Mouse (Mus musculus) midbrain, postnatal 0 days (tissue): ENCODE data around the gene Pafah1b3. TPM values are rescaled to one million over a fixed set of nuclear protein-coding genes. Genes with fewer than 3 reads are reported as not detected.
A peak's percentile ranks its signal among the peaks of the same experiment; 100 is the strongest.

Source experiments
- ATAC-seq: fragments of 200-750 bp; cut with Nextera tagmentation; 2 replicates; pipeline ENCODE4 v1.8.0; 2017; ENCODE audit warnings: moderate number of reproducible peaks, mild to moderate bottlenecking, moderate TSS enrichment, moderate library complexity; ENCODE audit not compliant: low FRiP score
- DNase-seq: peaks from one replicate; pipeline ENCODE4 v3.0.0-alpha.2; 2015; ENCODE audit warnings: low spot score
- H3K27ac ChIP-seq: fragments of 300-500 bp; sonication (generic); 2 replicates; pipeline ENCODE4 v1.5.1; 2014; ENCODE audit warnings: low read depth, mild to moderate bottlenecking, low read length, mixed read lengths
- H3K27me3 ChIP-seq: fragments of 300-500 bp; sonication (generic); 2 replicates; pipeline ENCODE4 v1.6.1; 2014; ENCODE audit warnings: low read length, control low read depth, mixed read lengths; ENCODE audit not compliant: insufficient read depth
- H3K36me3 ChIP-seq: fragments of 300-500 bp; sonication (generic); 2 replicates; pipeline ENCODE4 v1.6.1; 2014; ENCODE audit warnings: low read length, control low read depth, mixed read lengths; ENCODE audit not compliant: insufficient read depth
- H3K4me1 ChIP-seq: fragments of 300-500 bp; sonication (generic); 2 replicates; pipeline ENCODE4 v1.6.1; 2014; ENCODE audit warnings: mild to moderate bottlenecking, control low read depth, antibody characterized with exemption, low read length, mixed read lengths; ENCODE audit not compliant: insufficient read depth
- H3K4me2 ChIP-seq: fragments of 300-500 bp; sonication (generic); 2 replicates; pipeline ENCODE4 v1.6.1; 2014; ENCODE audit warnings: low read depth, mild to moderate bottlenecking, low read length, mixed read lengths; ENCODE audit not compliant: poor library complexity, severe bottlenecking
- H3K4me3 ChIP-seq: fragments of 300-500 bp; sonication (generic); 2 replicates; pipeline ENCODE4 v1.5.1; 2014; ENCODE audit warnings: low read depth, mild to moderate bottlenecking, low read length, moderate library complexity
- H3K9ac ChIP-seq: fragments of 300-500 bp; sonication (generic); replicated peaks from 2 replicates; pipeline ENCODE4 v1.6.1; 2014; ENCODE audit warnings: mild to moderate bottlenecking, low read length, moderate library complexity, mixed read lengths; ENCODE audit not compliant: poor library complexity, severe bottlenecking
- H3K9me3 ChIP-seq: fragments of 300-500 bp; sonication (generic); 2 replicates; pipeline ENCODE4 v1.6.1; 2016; ENCODE audit warnings: low read length, control low read depth
- CTCF ChIP-seq: IDR thresholded peaks from 2 replicates; pipeline ENCODE4 v1.5.1; 2016; ENCODE audit warnings: antibody characterized with exemption, mild to moderate bottlenecking
- WGBS: fragments of 180-500 bp; shearing (Covaris S2); extraction: QIAGEN DNeasy Blood & Tissue Kit; methylation state at CpG from one replicate; pipeline ENCODE4 v1.1.7; 2014; 5-methylcytosine and 5-hydroxymethylcytosine counted together
- polyA plus RNA-seq: library from polyadenylated mRNA; unstranded; fragments of >200 nt; fragmentation: Nextera tagmentation; extraction: Ambion mirVana; gene quantifications from 2 replicates; pipeline ENCODE4 v1.2.1, GENCODE M21; 2015
- total RNA-seq: library from RNA; depleted of rRNA; stranded (reverse); fragments of >200 nt; gene quantifications from 2 replicates; pipeline ENCODE4 v1.2.3, GENCODE M21; 2014

Pafah1b3 gene
- total and polyA plus RNA-seq, 2 experiments from 2014 or later, result 604 to 661 TPM

DNA sequence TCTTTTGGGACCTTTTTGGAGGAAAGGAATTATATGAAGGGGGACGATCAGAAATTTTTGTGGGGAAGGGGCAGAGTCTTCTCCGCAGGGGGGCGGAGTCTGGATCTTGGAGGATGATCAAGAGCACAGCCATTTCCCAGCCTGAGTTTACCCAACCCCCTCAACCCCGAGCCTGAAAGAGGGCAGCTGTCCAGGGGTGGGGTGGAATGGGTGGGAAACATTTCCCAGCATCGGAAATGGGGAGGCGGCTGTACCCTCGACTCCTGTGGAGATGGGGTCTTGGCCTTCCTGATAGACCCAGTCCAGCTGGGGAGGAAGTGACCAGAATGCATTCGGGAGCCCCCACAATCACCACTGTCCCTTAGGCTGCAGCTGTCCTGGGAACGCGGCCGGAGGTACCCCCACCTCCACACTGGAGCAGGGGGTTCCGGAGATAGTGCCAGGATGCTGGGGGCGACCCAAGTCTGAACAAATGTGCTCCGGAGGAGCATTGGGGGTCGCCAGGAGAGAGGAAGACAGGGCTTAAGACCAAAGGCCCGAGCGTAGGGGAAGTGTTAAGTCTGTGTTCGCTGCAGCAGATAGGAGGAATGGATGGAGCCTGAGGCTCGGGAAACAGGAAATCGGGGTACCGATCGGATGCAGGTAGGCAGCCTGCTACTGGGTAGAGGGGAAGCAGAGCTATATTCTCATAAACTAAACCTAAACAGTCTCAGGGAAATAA lies 46.6 kb downstream of the Pafah1b3 start:
- TF ChIP-seq CTCF, result 0 out of 2 replicates have a peak, but pooled peaks have one; percentile 2
- peaks cover 28% of the 10 kb centered on the region; the same call in 1 of the 2 replicates for H3K4me1 ChIP-seq
- ATAC-seq (0 out of 2 replicates have a peak, but pooled peaks have one; percentile 11), DNase-seq (peak; percentile 56)
- peak overlapping the region; percentile 74 for H3K9ac ChIP-seq
- H3K4me3 ChIP-seq, result peak overlapping the region; percentile 83
- peak overlapping the region; percentile 44 for H3K27ac ChIP-seq
- WGBS, result 3% methylated on average over 22 of the region's 22 CpGs
- peak overlapping the region; percentile 99 for H3K4me2 ChIP-seq
- no peaks in the 10 kb centered on the region for H3K27me3 ChIP-seq
- H3K36me3 ChIP-seq, result no peaks in the 10 kb centered on the region
- H3K9me3 ChIP-seq, result no peaks in the 10 kb centered on the region

DNA sequence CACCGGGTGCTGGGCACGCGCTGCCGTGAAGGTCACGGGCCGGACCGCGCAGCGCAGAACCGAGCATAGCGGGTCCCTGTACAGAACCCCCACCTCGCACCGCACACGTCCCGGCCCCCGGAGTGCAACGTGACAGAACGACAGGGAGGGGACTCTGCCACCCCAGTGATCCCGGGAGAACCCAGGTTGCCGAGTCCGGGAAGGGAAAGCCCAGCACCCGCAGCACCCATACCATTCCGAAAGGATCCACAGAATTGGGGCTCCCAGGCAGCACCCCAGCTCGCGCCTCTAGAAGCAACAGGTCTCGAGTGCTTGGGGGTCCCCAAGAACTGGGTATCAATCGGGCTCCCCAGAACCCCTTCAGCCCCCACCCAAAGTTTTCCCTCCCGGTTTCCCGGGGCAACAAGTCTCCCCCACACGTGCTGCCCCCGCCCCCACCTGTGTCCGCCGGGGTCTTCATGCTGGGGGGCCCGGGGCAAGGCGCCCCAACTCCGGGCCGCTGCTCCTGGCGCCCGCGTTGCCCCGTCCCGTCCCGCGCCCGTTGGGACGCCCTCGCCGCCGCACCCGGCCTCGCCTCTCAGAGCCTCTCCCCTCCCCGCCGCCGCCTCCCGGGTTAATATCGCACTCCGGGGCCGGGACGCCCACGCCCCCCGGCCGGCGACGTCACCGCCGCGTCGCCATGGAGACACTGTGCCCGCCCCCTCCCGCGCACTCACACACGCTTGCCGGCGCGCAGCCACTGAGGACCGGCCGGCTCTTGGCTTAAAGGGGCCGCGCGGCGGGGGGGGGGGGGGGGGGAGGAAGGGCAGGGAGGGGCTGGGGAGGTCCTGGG lies 47.4 kb downstream of the Pafah1b3 start, which contains the start of gene Erf:
Erf (minus strand) TSS at position 621 of the 832 bp plus-strand sequence.
- WGBS, result under 1% methylated on average over 64 of the region's 81 CpGs
- ATAC-seq, result peak; percentile 82
- no peaks in the 10 kb centered on the region for H3K27me3 ChIP-seq
- H3K9me3 ChIP-seq, result no peaks in the 10 kb centered on the region
- H3K27ac ChIP-seq, result peak within 1 kb of the TSS; percentile 79
- peak within 1 kb of the TSS; percentile 83 for H3K4me3 ChIP-seq
- peaks cover 28% of the 10 kb centered on the region; the same call in 1 of the 2 replicates for H3K4me1 ChIP-seq
- peak within 1 kb of the TSS; percentile 74 for H3K9ac ChIP-seq
- peak; percentile 89 for DNase-seq
- H3K4me2 ChIP-seq, result peak within 1 kb of the TSS; percentile 99
- no peaks in the 10 kb centered on the region for H3K36me3 ChIP-seq
- TF ChIP-seq CTCF, result no peak

DNA sequence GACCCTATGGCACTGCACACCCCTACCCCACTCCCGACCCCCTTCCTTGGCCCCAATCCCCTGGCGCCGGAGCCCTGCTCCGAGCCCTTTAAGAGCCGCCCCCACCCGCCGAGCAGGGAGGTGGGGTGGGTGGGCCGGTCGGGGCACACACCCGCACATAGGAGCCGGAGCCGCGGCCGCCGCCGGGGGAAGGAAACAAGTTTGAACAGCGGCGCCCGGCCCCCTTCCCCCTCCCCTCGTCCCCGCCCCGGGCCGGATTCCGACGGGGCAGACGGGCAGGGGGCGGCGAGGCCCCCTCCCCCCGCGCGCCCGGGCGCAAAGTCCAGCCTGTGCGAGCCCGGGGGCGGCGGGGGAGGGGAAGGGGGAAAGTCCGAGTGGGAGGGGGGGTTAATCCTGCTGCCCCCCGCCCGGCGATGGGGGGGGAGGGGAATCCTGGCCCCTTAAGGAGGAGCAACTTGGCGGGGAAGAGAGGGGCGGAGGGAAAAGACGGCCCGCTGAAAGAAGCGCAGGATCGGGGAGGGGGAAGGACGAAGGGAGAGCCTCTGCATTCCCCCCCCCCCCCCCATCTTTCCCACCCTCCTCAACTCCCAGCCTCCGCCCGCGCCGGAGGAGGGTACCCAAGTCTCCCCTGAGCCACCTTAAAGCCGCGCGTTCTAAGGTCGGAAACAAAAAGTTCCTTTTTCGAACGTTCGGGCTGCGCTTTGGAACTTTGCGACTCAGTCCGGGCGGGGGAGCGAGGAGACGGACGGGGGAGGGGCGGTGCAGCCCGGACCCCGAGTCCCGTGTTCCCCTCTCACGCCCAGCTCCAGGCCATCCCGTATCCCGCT lies 48.3 kb downstream of the Pafah1b3 start:
- Histone ChIP-seq H3K27me3 (no peaks in the 10 kb centered on the region), H3K36me3 (no peaks in the 10 kb centered on the region), H3K4me2 (peak overlapping the region; percentile 99), H3K9ac (peak overlapping the region; percentile 74), H3K4me1 (peaks cover 28% of the 10 kb centered on the region; the same call in 1 of the 2 replicates), H3K9me3 (no peaks in the 10 kb centered on the region), H3K27ac (peak overlapping the region; percentile 79), H3K4me3 (peak overlapping the region; percentile 83)
- WGBS, result under 1% methylated on average over 38 of the region's 73 CpGs
- TF ChIP-seq CTCF, result no peak
- ATAC-seq, result peak; percentile 25; the same call in 1 of the 2 replicates
- peak; percentile 72 for DNase-seq

DNA sequence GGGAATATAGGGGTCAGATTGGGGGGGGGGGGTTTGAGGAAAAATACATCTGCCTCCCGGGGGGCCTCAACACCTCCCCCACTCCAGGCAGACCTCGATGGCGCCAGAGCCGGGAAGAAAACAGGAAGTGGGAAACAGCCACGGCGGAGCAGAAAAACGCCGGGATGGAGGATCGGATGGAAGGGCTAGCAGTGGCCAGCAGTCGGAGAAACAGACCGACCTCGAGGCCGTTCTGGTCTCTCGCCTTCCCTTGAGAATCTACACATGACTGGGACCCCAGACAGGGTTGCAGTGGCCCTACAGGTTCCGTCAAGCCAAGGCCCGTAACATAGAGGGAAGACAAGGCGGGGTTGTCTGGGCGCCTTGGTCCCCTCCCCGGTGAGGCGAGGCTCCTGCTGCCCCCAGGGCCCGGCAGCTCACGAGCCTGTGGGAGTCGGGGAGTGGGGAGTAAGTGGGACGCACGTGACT lies 48.9 kb downstream of the Pafah1b3 start:
- Histone ChIP-seq H3K9me3 (no peaks in the 10 kb centered on the region), H3K27ac (peak overlapping the region; percentile 79), H3K4me2 (peak overlapping the region; percentile 99), H3K9ac (peak overlapping the region; percentile 74), H3K36me3 (no peaks in the 10 kb centered on the region), H3K27me3 (no peaks in the 10 kb centered on the region), H3K4me3 (peak overlapping the region; percentile 83), H3K4me1 (peaks cover 28% of the 10 kb centered on the region; the same call in 1 of the 2 replicates)
- ATAC-seq (0 out of 2 replicates have a peak, but pooled peaks have one; percentile 6), DNase-seq (no peak)
- 2% methylated on average over 23 of the region's 25 CpGs for WGBS
- no peak for TF ChIP-seq CTCF

DNA sequence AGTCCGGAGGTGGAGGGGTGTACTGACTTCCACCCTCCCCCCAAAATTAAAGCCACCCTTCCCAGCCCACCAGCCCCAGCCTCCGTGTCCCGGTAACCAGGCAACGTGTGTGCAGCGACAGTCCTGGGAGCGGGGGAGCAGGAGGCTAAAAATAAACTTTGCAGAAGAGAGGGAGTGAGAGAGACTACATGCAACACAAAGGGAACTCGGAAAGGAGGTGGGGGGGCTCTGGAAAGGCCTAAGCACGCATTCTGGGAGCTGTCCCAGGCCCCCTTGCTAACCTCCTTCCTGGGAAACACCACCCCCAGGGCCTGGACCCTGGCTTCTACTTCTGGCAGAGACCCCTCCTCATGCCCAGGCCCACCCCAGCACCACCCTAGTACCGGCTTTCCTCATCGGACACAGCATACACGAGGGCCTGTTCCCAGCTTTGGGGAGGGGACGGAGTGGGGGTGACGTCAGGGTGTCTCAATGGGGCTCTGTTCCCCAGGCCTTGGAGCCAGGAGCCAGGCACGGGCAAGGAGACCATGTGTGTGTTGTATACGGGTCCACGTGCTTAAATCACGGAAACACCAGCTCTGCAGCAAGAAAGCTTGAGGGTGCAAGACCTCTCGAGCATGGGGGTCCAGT lies 49.7 kb downstream of the Pafah1b3 start:
- no peaks in the 10 kb centered on the region for H3K9me3 ChIP-seq
- H3K4me2 ChIP-seq, result peak overlapping the region; percentile 99
- ATAC-seq, result peak; percentile 41
- peaks cover 28% of the 10 kb centered on the region; the same call in 1 of the 2 replicates for H3K4me1 ChIP-seq
- H3K4me3 ChIP-seq, result peak overlapping the region; percentile 83
- H3K27ac ChIP-seq, result peak overlapping the region; percentile 79
- H3K36me3 ChIP-seq, result no peaks in the 10 kb centered on the region
- H3K27me3 ChIP-seq, result no peaks in the 10 kb centered on the region
- peak overlapping the region; percentile 42; the same call in 1 of the 2 replicates for H3K9ac ChIP-seq
- no peak for TF ChIP-seq CTCF
- peak; percentile 71 for DNase-seq
- WGBS, result 4% methylated on average over 18 of the region's 18 CpGs
